ENCODE assay signal across 13 mouse cellular contexts in genomic region chr9:14158096-14158837, GRCm38 (mm10).
DNase-seq lines count a peak whose midpoint lies in the region; ATAC-seq lines count a peak whose summit lies in the region.
"Had no signal": no experiment of that assay in that cellular context is flagged by ENCODE, and none has a peak within 500 bp of the region (broad histone marks: within the 10 kb centered on the region; RNA-seq: fewer than 3 reads in every experiment).

No protein-coding gene starts in this region.

- no peak overlapping the region for H3K4me3 ChIP-seq in heart, embryonic 12.5 days
- H3K4me3 ChIP-seq in limb, embryonic 13.5 days: no peak overlapping the region

- no peaks in the 10 kb centered on the region for H3K36me3 ChIP-seq in heart, embryonic 12.5 days
- no peaks in the 10 kb centered on the region for H3K36me3 ChIP-seq in limb, embryonic 13.5 days

- ATAC-seq in heart, embryonic 12.5 days (ENCODE audit: insufficient number of reproducible peaks, low FRiP score): 0 out of 2 replicates have a peak, but pooled peaks have one; percentile 9
- ATAC-seq in limb, embryonic 13.5 days (ENCODE audit: low FRiP score, low read depth): peak; percentile 72
- ATAC-seq: forebrain, embryonic 16.5 days; inflammation-experienced regulatory T-cells, adult 6 months; liver, postnatal 0 days; Patski had no signal

- H3K9me3 ChIP-seq in heart, embryonic 12.5 days (replicated peaks): peaks cover 10% of the 10 kb centered on the region
- H3K9me3 ChIP-seq in limb, embryonic 13.5 days: peaks cover 14% of the 10 kb centered on the region

- H3K4me1 ChIP-seq in heart, embryonic 12.5 days (replicated peaks): peaks cover 5% of the 10 kb centered on the region; the same call in 1 of the 2 replicates
- peaks cover 17% of the 10 kb centered on the region; the same call in 1 of the 2 replicates for H3K4me1 ChIP-seq in limb, embryonic 13.5 days

- 35% methylated on average over 9 of the region's 9 CpGs for WGBS in heart, embryonic 12.5 days
- whole genome bisulfite sequencing in limb, embryonic 13.5 days: 35% methylated on average over 9 of the region's 9 CpGs

- H3K27ac ChIP-seq in heart, embryonic 12.5 days (ENCODE audit: poor library complexity, severe bottlenecking): no peak overlapping the region
- H3K27ac ChIP-seq in limb, embryonic 13.5 days: no peak overlapping the region

- H3K27me3 ChIP-seq in heart, embryonic 12.5 days (replicated peaks): no peaks in the 10 kb centered on the region
- no peaks in the 10 kb centered on the region for H3K27me3 ChIP-seq in limb, embryonic 13.5 days
- H3K27me3 ChIP-seq: Patski had no signal

- no peak overlapping the region for H3K4me2 ChIP-seq in heart, embryonic 12.5 days
- no peak overlapping the region for H3K4me2 ChIP-seq in limb, embryonic 13.5 days (replicated peaks)

- intact Hi-C loops in heart, postnatal 10 days (cut with DNase I): no loop called here

- no peak overlapping the region for H3K9ac ChIP-seq in heart, embryonic 12.5 days
- H3K9ac ChIP-seq in limb, embryonic 13.5 days: no peak overlapping the region
- H3K9ac ChIP-seq: liver, postnatal 0 days had no signal

- DNase-seq in heart, postnatal 10 days: no peak
- DNase-seq in embryo, embryonic 11 days: peak; percentile 56
- peak; percentile 77 for DNase-seq in kidney, adult 11 months
- DNase-seq in ovary, postnatal 36 days (ENCODE audit: low spot score): no peak
- DNase-seq in B cell, adult 2 months: no peak
- DNase-seq in right cerebral cortex, postnatal 36 days (ENCODE audit: low spot score in 2 of 2): no peak
- DNase-seq: cerebellum, postnatal 25 days; liver, postnatal 0 days had no signal

Comparison
In these comparisons a context has a peak if more than half of its experiments do, and no peak if none do; other contexts are left out.
1. DNase-seq: peak in embryo, embryonic 11 days (single experiment) and kidney, adult 11 months (single experiment); none in heart, postnatal 10 days (0 of 2), ovary, postnatal 36 days (single experiment), B cell, adult 2 months (0 of 2) and right cerebral cortex, postnatal 36 days (0 of 2).